Mouse (Mus musculus): ENCODE measurements around the gene Rnf141.

Gene Rnf141

DNA sequence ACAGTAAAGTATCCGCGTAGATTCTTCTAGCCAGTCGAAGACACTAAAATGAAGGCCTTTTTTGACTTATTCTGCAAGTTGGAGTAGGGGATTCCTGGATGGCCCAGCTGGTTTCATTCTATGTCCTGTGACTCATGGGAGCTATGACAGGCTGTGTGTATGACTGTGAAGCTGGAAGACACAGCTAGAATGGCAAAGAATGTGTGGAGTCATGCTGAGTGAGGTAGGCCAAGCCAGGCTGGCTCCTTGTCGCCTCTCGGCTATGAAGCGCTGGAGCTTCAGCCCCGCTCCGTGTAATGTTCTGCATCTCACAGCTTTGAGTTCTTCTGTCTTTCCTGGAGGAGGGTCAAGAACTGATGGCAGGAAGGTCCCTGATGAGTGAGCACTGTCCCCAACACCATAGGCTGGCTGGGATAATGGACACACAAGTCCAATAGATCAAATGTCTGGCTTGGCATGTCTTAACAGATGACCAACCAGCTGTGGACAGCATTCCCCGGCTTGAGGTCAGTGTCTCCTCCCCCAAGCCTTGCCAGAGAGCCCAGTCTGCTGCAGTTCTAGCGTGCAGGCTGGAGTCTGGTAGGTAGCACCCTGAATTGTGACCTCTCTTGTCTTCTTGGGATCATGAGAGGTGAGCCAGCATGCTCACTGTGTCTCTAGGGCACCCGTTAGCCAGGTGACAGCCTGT is 46.4 kb downstream of the Rnf141 start:
- DNase-seq (ENCODE audit: extremely low read depth, low read depth, low spot score): no peak

DNA sequence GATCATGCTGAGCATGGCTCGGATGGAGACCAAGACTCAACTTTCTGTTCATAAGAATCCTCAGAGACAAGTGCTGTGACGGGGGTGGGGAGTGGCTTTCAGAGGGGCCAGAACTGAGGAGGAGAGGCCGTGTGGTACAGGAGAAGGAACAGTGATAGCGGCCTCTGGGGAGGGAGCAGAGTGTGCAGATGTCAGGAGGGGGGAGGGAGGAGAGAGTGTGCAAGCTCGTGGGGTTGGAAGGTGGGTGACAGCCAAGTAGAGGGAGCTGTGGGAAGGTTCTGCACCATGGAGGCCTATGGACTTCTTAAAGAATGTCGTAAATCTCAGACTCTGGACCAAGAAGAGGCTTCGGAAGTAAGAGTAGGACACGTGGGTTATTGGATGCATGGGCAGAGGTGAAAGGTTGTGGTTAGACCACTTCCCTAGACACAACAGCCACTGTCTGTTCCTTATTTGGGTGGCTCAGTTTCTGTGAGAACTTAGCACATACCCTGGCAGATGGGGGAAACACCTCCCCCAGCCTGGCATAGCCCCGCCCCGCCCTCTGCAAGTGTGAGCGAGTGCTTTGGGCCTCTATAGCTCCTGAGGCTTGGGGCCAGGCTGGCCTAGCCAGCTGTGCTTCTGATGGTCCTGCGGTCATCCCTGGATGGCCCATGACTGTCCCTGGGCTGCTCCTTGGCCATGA is 47.7 kb downstream of the Rnf141 start:
- DNase-seq (ENCODE audit: extremely low read depth, low read depth, low spot score): no peak

DNA sequence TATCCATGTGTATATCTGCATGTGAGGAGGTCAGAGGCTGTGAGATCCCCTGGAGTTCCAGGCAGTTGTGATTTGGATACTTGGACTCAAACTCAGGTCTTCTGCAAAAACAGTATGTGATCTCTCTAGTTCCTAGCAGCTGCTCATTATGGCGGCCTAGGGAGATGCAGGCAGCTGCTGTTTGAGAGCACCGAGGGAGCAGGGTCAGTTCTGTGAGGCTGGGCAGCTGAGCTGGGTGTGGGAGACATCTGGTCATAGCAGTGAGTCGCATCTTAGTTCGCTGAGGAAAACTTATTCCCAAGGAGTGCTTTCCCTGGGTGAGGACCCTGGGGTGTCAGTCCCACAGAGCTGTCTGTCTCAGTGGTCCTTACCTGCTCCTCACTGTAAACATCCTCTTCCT is 49.5 kb downstream of the Rnf141 start:
- DNase-seq (ENCODE audit: extremely low read depth, low read depth, low spot score): no peak

DNA sequence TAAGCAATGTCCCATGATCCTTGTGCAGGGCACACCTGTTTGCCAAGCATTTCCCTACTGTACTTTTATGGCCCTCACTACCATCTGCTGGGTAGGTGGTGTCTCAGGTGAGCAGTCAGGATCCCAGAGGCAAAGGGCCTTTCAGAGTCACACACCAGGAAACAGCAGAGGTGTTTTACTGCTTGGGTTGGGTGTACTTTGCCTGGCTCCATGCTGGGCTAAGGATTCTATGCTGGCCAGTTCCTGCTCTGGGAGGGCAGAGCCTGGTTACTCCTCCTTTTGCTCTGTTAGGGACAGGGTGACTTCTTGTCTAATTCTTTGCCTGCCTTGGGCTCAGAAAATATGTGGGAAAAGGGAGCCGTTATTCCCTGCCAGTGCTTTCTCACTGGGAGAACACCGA is 51.4 kb downstream of the Rnf141 start:
- DNase-seq (ENCODE audit: extremely low read depth, low read depth, low spot score): no peak

DNA sequence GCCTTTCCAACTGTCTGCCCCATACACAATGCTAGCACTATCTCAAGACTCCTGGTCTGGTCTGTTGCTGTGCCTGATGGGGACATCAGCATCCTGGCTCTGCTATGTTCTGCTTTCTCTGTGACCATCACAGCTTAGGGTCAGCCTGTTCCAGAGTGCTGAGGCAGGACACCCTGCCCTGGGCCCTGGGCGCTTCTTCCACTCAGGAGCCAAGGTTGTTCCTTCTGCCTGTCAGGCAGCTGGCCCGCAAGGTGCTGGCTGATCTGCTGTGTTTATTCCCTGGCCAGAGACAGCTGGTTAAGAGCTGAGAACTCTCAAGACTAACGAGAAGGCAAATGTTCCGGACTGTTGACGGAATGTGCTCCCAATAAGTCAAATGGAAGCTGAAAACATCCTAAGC is 52.1 kb downstream of the Rnf141 start:
- DNase-seq (ENCODE audit: extremely low read depth, low read depth, low spot score): no peak

DNA sequence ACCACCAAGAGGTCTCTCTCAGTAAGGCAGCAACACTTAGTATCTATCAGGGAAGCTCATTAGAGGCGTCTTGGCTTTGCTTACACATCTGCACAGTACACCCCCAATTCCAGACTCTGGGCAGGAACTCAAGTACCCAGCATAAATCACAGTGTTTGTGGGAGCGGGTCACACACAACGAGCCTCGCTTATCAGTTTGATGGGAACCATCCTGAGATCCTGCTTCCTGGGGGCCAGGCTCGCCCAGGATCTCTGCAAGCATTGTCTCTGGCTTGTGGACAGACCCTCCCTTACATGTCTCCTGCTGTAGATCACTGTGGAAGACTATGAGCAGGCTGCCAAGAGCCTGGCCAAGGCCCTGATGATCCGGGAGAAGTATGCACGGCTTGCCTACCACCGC is 53.4 kb downstream of the Rnf141 start:
- DNase-seq (ENCODE audit: extremely low read depth, low read depth, low spot score): no peak

DNA sequence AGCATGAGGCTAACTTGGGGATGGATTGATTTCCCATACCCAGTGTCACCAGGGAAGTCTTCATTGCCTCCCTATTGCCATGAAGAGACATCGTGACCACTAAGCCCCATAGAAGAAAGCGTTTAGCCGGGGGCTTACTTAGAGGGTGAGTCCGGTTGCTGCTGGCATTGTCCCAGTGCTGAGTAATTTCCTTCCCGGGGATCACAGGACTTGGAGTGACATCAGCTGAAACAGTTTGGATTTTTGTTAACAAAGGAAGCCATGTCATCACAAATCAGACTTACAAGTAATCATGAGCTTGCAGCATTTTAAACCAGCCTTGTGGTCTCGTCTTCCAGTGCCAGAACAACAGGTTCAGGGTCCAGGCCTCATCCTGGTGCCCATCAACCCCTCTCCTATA is 56.9 kb downstream of the Rnf141 start:
- DNase-seq (ENCODE audit: extremely low read depth, low read depth, low spot score): no peak

DNA sequence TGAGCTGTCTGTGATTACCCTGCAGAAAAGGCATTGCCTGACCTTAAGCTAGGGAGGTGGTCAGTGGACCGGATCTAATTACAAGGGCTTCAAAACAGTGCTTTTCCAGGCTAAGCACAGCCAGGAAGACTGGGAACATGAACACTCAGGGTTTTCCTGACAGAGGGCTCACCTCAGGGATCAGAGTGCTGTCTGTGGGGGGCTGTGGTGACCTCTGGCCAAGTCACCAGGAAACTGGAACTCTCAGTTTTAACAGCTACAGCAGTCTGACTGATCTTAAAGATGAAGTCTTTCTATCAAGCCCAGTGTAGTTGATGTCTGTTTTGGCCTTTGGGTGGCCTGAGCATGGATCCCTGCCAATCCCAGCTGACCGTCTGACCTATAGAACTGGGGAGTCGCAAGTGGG is 58.5 kb downstream of the Rnf141 start:
- no peak for DNase-seq (ENCODE audit: extremely low read depth, low read depth, low spot score)

DNA sequence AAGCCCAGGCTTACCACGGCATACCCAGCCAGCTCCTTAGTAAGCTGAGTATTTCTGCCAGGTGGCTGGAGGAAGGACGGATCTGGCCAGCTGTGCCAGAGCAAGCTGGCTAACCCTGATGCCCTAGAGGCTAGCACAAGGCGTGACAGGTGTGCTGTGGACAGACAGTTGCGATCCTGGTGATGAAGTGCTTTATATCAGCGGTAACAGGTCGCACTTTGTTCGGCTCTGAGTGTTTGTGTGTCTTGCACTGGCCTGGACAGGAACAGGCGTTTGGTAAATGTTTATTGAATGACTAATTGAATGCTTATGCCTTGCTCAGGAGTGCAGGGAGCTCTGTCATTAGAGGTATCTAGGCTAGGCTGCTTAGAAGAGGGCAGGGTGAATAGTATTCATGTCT is 59.3 kb downstream of the Rnf141 start:
- DNase-seq (ENCODE audit: extremely low read depth, low read depth, low spot score): peak; percentile 64

DNA sequence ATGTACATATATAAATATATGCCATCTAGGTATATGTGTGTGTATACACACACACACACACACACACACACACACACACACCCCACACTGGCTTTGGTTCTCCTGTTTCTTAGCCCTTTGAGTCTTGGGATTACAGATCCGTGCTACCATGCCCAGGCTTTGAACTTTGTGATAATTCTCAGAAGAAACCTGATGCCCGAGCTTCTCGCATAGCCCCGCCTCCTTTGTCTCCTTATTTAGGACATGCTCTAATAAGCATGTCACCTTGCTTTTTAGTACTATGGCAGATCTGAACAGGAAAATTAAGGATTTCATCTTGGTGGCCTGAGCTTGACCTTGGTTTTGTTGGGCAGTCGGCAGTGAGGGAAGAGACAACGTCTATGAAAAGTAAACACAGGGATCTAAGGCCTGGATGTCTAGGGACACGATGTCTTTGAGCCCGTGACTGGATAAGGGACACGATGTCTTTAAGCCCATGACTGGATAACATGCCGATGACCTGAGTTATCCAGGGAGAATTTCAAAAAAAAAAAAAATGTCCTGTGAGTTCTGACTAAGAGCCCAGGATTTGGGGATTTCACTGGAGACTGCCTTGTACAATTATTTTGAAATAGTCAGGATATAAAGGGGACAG is 61.3 kb downstream of the Rnf141 start:
- DNase-seq (ENCODE audit: extremely low read depth, low read depth, low spot score): no peak

DNA sequence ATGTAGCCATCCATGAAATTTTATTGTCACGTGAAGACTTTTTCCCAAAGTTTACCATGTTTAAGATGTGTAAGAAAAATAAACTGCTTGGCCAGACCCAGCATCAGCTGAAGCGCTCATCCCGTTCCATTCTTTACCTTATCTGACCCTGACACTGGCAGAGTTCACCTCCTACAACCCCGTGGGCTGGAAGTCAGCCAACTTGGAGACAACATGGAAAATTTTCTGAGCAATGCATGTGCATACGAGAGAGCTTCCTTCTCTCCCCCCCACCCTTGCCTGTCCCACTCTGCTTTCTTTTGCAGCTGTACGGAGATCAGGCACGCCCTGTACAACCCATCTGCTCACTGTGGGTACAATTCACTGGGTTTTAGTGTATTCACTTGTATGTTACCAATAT is 62.1 kb downstream of the Rnf141 start:
- DNase-seq (ENCODE audit: extremely low read depth, low read depth, low spot score): no peak

DNA sequence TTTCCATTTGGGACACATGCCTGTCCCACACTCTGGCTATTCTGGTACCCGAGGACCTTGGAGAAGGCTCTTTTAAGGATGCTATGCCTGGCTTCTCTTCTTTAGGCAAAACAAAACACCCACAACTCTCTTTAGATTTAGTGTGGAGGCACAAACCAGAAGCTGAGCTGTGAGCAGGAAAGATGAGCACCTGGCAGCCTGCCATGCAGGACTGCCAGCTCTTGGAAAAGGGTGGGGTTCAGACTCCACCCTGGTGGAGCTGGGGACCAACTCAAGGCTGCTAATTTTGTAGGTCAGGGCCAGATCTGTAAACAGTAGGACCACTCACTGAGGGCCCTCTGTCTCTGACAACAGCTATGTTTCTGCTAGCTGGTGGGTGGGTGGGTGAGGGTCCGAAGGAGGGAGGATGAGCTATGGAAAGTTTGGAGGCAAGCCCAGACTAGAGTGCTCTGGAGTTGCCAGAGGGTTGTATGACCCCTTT is 63.0 kb downstream of the Rnf141 start:
- DNase-seq (ENCODE audit: extremely low read depth, low read depth, low spot score): no peak

DNA sequence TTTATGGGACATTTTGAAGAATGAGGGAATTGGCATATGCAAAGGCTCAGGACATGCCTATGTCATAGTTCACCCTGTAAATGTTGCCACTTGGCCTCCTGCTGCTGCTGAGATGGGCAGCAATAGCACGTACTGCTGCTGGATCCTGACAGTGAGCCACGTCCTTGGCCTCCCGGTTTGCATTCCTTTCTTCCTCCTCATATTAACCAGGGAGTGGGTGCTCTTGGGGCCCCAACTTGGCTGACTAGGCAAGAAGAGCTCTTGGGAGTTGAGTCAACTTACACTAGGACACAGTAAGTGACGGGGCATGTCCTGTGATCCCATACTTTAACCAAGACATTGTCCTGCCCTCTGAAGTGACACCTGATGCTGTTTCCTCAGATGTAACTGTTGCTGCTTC is 63.7 kb downstream of the Rnf141 start:
- DNase-seq (ENCODE audit: extremely low read depth, low read depth, low spot score): no peak

DNA sequence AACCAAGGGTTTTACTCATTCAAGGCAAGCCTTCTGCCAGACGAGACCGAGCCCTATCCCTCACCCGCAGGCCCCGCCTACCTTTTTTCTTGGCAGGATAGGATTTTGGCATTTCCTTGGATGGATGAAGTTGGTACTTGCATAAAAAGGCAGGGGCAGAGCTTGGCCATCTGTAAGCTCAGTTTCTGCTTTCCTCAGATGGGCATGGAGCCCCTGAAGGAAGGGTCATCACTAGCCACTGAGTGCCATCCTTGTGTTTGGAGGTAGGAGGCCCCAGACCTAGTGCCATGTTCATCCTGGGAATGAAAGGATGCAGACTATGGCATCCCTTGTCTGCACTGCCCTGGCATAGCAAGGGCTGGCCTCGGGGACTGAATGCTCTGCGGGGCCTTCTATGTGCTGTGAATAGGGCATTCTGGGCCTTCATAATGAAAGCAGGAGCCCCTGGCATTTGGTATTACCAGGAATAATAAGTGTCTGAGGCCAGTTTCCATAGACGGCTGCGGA is 64.6 kb downstream of the Rnf141 start:
- DNase-seq (ENCODE audit: extremely low read depth, low read depth, low spot score): no peak

DNA sequence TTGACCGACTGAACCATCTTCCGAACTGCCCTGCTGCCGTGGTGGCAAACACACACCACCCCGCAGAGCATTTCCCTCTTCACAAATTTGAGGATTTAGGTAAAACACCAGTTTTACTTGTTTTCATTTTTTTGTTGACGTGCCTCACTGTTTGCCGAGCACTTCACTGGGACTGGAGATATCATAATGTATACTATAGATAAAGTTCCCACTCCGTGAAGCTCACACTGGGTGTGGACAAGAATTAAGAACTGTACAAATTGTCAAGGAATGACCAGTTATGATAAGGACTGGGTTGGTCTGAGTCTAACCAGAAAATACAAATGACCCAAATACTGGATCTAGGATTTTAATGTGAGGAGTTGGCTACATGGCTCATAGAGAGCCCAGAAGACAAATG is 65.3 kb downstream of the Rnf141 start:
- DNase-seq (ENCODE audit: extremely low read depth, low read depth, low spot score): no peak

DNA sequence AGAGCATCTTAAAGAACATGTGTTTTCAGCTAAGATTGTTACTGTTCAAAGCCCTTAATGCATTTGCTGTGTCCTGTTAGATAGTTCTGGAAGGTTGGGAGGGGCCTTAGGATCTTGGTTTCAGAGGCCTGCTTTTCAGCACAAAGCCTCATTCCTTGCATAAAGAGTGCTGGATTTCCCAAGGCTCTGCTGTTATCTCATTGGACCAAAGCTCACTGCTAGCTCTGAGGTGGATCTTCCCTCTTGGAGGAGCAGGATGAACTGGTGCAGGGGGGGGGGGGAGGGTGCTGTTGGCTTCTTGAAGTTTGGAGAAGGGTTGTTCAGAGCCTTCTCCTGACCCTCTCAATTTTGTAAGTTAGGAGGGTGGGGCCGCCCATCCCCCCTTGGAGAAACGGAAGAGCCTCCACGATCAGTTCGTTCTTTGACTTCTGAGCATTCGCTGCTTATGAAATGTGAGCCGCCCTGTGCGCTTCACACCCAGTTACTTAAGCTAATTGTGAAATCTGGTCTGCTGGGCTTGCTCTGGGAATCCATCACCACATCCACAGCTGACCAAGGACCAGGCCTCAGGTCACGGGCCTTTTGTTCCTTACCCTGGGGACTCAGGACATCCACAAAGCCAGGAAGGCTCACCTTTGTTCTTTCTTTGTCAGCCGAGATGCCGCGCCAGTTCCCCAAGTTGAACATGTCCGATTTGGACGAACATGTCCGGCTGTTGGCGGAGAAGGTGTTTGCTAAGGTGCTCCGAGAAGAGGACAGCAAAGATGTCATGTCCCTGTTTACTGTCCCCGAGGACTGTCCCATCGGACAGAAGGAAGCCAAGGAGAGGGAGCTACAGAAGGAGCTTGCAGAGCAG is 66.9 kb downstream of the Rnf141 start:
- DNase-seq (ENCODE audit: extremely low read depth, low read depth, low spot score): no peak

DNA sequence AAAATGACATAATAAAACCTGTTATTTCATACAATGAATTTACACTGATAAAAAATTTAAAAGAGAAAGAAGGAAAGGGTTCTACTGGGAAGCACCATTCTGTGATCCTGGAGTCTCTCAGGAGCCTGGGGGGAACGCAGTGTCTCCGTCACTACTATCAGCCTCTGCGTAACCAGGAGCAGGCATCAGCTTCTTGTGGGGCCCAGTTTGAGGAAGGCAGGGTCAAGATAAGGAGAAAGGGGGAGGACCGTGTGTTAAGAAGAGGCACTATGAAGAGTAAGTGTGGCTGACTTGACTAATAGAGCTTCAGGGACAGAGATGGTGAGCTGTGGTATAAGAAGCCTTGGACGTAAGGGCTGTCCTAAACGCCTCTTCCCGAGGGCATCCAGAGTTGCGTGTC is 69.6 kb downstream of the Rnf141 start:
- DNase-seq (ENCODE audit: extremely low read depth, low read depth, low spot score): no peak

DNA sequence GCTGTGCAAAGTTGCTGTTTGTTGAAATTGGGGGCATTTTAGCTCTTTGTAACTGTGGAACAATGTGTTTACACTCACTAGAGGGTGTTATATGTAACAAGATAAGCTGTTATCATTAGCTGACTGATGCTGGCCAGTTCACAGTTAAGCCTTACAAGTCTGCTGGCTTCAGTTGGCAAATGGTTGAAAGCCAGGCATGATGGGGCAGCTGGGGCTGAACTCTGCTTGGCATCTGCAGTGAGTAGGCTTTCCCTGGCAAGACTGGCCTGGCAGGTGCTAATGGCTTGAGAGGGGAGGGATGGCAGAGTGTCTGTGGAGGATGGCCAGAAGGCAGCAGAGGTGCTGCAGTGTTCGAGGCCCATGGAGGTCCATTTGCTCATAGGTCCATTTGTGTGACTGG is 70.2 kb downstream of the Rnf141 start:
- DNase-seq (ENCODE audit: extremely low read depth, low read depth, low spot score): peak; percentile 49

DNA sequence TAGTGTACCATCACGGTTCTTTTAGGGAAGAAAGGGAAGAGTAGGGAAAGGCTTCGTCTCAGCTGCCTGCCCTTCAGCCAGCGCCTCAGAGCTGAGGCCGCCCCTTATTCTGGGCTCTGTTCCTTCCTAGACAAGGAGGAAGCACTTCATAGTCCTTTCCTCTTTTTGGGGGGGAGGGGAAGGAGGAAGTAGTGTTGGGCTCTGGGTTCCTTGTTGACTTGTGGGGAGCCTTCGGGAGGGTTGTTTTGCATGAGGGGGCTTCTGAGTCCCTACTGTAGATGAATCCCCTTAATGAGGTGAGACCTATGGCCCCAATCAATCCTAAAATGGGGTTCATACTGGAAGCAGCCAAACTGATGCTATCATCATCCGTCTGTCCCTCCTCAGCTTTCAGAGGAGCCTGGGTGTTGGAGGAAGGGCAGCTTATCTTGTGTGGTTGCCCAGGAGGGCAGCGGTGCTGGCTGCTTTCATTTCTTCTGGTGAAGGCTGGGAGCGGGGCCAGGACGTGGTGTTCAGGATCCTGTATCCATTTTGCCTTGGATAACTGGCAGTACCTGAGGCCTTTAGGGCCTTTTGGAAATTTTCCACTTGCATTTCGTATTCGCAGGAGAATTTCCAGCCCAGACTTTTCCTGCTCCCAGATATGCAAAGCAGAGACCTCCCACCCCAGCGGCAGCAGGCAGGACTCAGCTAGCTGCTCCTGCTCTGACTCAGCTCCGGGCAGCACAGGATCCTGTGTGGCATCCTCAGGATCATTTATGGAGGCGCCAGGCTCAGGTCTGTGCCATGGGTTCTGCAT is 70.9 kb downstream of the Rnf141 start:
- DNase-seq (ENCODE audit: extremely low read depth, low read depth, low spot score): peak; percentile 79

DNA sequence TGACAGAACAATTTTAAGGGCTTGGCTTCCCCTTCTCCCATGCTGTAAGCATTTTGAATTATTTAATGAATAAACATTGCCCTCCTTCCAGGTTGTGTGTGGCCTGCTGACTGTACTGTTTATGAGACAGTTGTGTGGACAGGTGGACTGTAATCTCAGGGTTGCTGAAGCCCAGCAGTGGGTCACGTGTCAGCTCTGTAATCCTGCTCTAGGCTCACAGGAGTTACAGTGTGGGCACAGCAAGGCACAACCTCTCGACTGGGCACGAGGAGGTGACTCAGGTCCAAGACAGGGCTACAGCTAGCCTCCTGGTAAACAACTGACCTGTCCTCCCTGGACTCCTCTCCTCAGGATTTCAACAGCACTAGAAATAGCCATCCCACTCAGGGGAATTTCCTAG is 71.9 kb downstream of the Rnf141 start:
- DNase-seq (ENCODE audit: extremely low read depth, low read depth, low spot score): no peak

Data from fat pad, adult 2 months (tissue).